Mouse (Mus musculus): ENCODE data around the gene Traf7. TPM values are rescaled to one million over a fixed set of nuclear protein-coding genes. Genes with fewer than 3 reads are reported as not detected.

Gene Traf7
- total RNA-seq, 2 experiments from 2014 or later: 47.2 to 60.9 TPM

Other genes starting within 250 kb of the Traf7 start
- gene Abca17, start 176.9 kb downstream of the Traf7 start, total RNA-seq (2021): under 1 TPM in 1 of 2 experiments, not detected in 1; 0.05 TPM
- gene Abca3, start 176.0 kb downstream of the Traf7 start, total RNA-seq (2021): 10 to 100 TPM; 10.2 to 11.4 TPM
- gene Rnps1, start 113.4 kb downstream of the Traf7 start, total RNA-seq (2021): 10 to 100 TPM; 59.1 to 67.5 TPM
- 100 to 1,000 TPM; 147 to 161 TPM for gene Eci1, start 101.3 kb downstream of the Traf7 start, total RNA-seq (2021)
- gene Dnase1l2, start 84.8 kb downstream of the Traf7 start, total RNA-seq (2021): 1 to 10 TPM in 1 of 2 experiments, under 1 TPM in 1; 0.63 to 1.7 TPM
- 10 to 100 TPM; 10.8 to 17.3 TPM for gene E4f1, start 57.6 kb downstream of the Traf7 start, total RNA-seq (2021)
- gene Pgp, start 57.5 kb downstream of the Traf7 start, total RNA-seq (2021): 10 to 100 TPM; 34.1 to 39.2 TPM
- gene Bricd5, start 54.1 kb downstream of the Traf7 start, total RNA-seq (2021): under 1 TPM; 0.65 to 0.73 TPM
- 10 to 100 TPM; 10.8 to 12.1 TPM for gene Mlst8, start 48.9 kb downstream of the Traf7 start, total RNA-seq (2021)
- under 1 TPM; 0.56 to 0.68 TPM for gene Caskin1, start 39.3 kb downstream of the Traf7 start, total RNA-seq (2021)
- under 1 TPM; 0.18 to 0.47 TPM for gene Rab26, start 6.3 kb upstream of the Traf7 start, total RNA-seq (2021)
- gene Pkd1, start 21.9 kb upstream of the Traf7 start, total RNA-seq (2021): 10 to 100 TPM; 34.6 to 49.1 TPM
- gene Tsc2, start 104.7 kb upstream of the Traf7 start, total RNA-seq (2021): 10 to 100 TPM; 51.7 to 61.1 TPM
- 1 to 10 TPM; 4.3 TPM for gene Nthl1, start 104.7 kb upstream of the Traf7 start, total RNA-seq (2021)
- gene Slc9a3r2, start 122.4 kb upstream of the Traf7 start, total RNA-seq (2021): 10 to 100 TPM; 30.1 to 33.4 TPM
- not detected for gene Npw, start 130.5 kb upstream of the Traf7 start, total RNA-seq (2021)
- gene Zfp598, start 141.7 kb upstream of the Traf7 start, total RNA-seq (2021): 10 to 100 TPM; 18.0 to 21.0 TPM
- gene Syngr3, start 162.0 kb upstream of the Traf7 start, total RNA-seq (2021): under 1 TPM; 0.16 to 0.52 TPM
- 10 to 100 TPM; 22.2 to 24.6 TPM for gene Gfer, start 168.2 kb upstream of the Traf7 start, total RNA-seq (2021)
- gene Noxo1, start 168.3 kb upstream of the Traf7 start, total RNA-seq (2021): 1 to 10 TPM; 1.6 to 1.9 TPM
- gene Tbl3, start 179.7 kb upstream of the Traf7 start, total RNA-seq (2021): 10 to 100 TPM; 16.7 to 19.4 TPM
- gene Rnf151, start 190.1 kb upstream of the Traf7 start, total RNA-seq (2021): not detected
- gene Rps2, start 190.2 kb upstream of the Traf7 start, total RNA-seq (2021): 100 to 1,000 TPM; 732 to 736 TPM
- 100 to 1,000 TPM; 400 to 516 TPM for gene Ndufb10, start 196.5 kb upstream of the Traf7 start, total RNA-seq (2021)
- 100 to 1,000 TPM; 593 to 752 TPM for gene Rpl3l, start 199.9 kb upstream of the Traf7 start, total RNA-seq (2021)
- 100 to 1,000 TPM; 127 to 132 TPM for gene Msrb1, start 208.7 kb upstream of the Traf7 start, total RNA-seq (2021)
- gene Hs3st6, start 225.1 kb upstream of the Traf7 start, total RNA-seq (2021): under 1 TPM in 1 of 2 experiments, not detected in 1; 0.32 TPM

All from gastrocnemius, postnatal 10 days (tissue).